Mouse (Mus musculus) spleen, adult 12 weeks (tissue): ENCODE results near the gene Antxr2.

Experiments
- DNase-seq: peaks from one replicate; pipeline ENCODE4 v3.0.0; 2022; ENCODE audit warnings: low spot score

Antxr2 gene

GRCm38 (mm10) chr5:98030902-98031641 is at the start of gene Antxr2:
Antxr2 (minus strand) TSS chr5:98031043.
- peak; percentile 9 for DNase-seq

- DNase-seq, result no peak
Measured at GRCm38 (mm10) chr5:98076612-98077011, 45.8 kb upstream of the Antxr2 start.

GRCm38 (mm10) chr5:98069191-98069590 is 38.3 kb upstream of the Antxr2 start:
- no peak for DNase-seq

- no peak for DNase-seq
Measured at GRCm38 (mm10) chr5:98055275-98055674, 24.4 kb upstream of the Antxr2 start.

- no peak for DNase-seq
Measured at GRCm38 (mm10) chr5:98054834-98055233, 24.0 kb upstream of the Antxr2 start.

GRCm38 (mm10) chr5:98034928-98035327 is 4.1 kb upstream of the Antxr2 start:
- no peak for DNase-seq

GRCm38 (mm10) chr5:98034207-98034606 is 3.4 kb upstream of the Antxr2 start:
- no peak for DNase-seq

- peak; percentile 13 for DNase-seq
Measured at GRCm38 (mm10) chr5:98032803-98033420, 2.1 kb upstream of the Antxr2 start.

GRCm38 (mm10) chr5:98030091-98030901 is 547 bp downstream of the Antxr2 start:
- DNase-seq, result no peak

GRCm38 (mm10) chr5:98027688-98028389 is 3.0 kb downstream of the Antxr2 start:
- DNase-seq, result no peak

GRCm38 (mm10) chr5:98025921-98026320 is 4.9 kb downstream of the Antxr2 start:
- DNase-seq, result no peak

GRCm38 (mm10) chr5:98024545-98024944 is 6.3 kb downstream of the Antxr2 start:
- DNase-seq, result no peak

GRCm38 (mm10) chr5:98021518-98021917 is 9.3 kb downstream of the Antxr2 start:
- no peak for DNase-seq

GRCm38 (mm10) chr5:98020658-98021057 is 10.2 kb downstream of the Antxr2 start:
- DNase-seq, result no peak

- DNase-seq, result no peak
Measured at GRCm38 (mm10) chr5:98019396-98019795, 11.4 kb downstream of the Antxr2 start.

- DNase-seq, result no peak
Measured at GRCm38 (mm10) chr5:98018162-98018561, 12.7 kb downstream of the Antxr2 start.

- no peak for DNase-seq
Measured at GRCm38 (mm10) chr5:98016247-98017203, 14.3 kb downstream of the Antxr2 start.

- DNase-seq, result no peak
Measured at GRCm38 (mm10) chr5:98005751-98006150, 25.1 kb downstream of the Antxr2 start.

GRCm38 (mm10) chr5:97999261-97999824 is 31.5 kb downstream of the Antxr2 start:
- DNase-seq, result no peak

GRCm38 (mm10) chr5:97996500-97997176 is 34.2 kb downstream of the Antxr2 start:
- no peak for DNase-seq
